Mouse (Mus musculus) bone marrow macrophage, adult 2 months (primary cell): Measurements from ENCODE around the gene H2afy2.

ENCODE experiments used
- CTCF ChIP-seq: IDR thresholded peaks from 2 replicates; pipeline ENCODE4 v1.5.1; 2012; ENCODE audit warnings: low read depth, mild to moderate bottlenecking, low read length, moderate library complexity
- POLR2A ChIP-seq: IDR thresholded peaks from 2 replicates; pipeline ENCODE4 v1.6.1; 2012; ENCODE audit warnings: mild to moderate bottlenecking, low read depth, low read length, borderline replicate concordance

GRCm38 (mm10) chr10:61794971-61795370, 11.0 kb upstream of the H2afy2 start:
- TF ChIP-seq CTCF, result no peak
- TF ChIP-seq POLR2A, result no peak
